Mouse (Mus musculus) liver, adult 2 months (tissue): ENCODE data around the gene Tspyl1.

Source experiments
- CTCF ChIP-seq: fragments of 200-500 bp; IDR thresholded peaks from 2 replicates; pipeline ENCODE4 v1.5.1; 2011; ENCODE audit warnings: low read depth, low read length, control low read depth
- POLR2A ChIP-seq: fragments of 200-500 bp; IDR thresholded peaks from 2 replicates; pipeline ENCODE4 v1.6.1; 2011; ENCODE audit warnings: low read length, control low read depth; ENCODE audit not compliant: insufficient read depth; ENCODE audit errors: extremely low read depth

- TF ChIP-seq CTCF (no peak), POLR2A (no peak)
Measured at GRCm38 (mm10) chr10:34320809-34321208, 38.8 kb downstream of the Tspyl1 start.
